Mouse (Mus musculus) megakaryocyte, embryonic 14.5 days (primary cell): ENCODE measurements around the gene Hoxa6.

ENCODE experiments used
- FLI1 ChIP-seq: IDR thresholded peaks from 2 replicates; pipeline ENCODE4 v1.6.1; 2012; ENCODE audit warnings: low read length, inconsistent platforms, mixed read lengths
- GATA1 ChIP-seq: IDR thresholded peaks from 3 replicates; pipeline ENCODE4 v1.6.1; 2012; ENCODE audit warnings: mixed read lengths, low read length, inconsistent platforms, borderline replicate concordance

GRCm38 (mm10) chr6:52180213-52180710, 28.3 kb downstream of the Hoxa6 start:
- TF ChIP-seq GATA1 (no peak), FLI1 (no peak)
